Mouse (Mus musculus): Measurements from ENCODE around the gene Vmn1r236.

Vmn1r236 gene

GRCm38 (mm10) chr17:21282642-21283041 lies at the start of gene Vmn1r236:
Gene Vmn1r236 (plus strand): TSS chr17:21282942.
- in situ Hi-C loops (cut with MboI; ENCODE audit: low pct_unique_long_range_greater_than_20kb in 1 of 2, low sequenced_read_pairs in 2 of 2, unreplicated experiment in 1 of 2): no loop called here

GRCm38 (mm10) chr17:21256111-21256510 lies 26.6 kb upstream of the Vmn1r236 start, which contains the start of gene Vmn1r235:
Gene Vmn1r235 (plus strand): TSS chr17:21256411.
- in situ Hi-C loops (cut with MboI; ENCODE audit: low pct_unique_long_range_greater_than_20kb in 1 of 2, low sequenced_read_pairs in 2 of 2, unreplicated experiment in 1 of 2): loop anchor here in 1 of 2 experiments (25.0 kb wide), 1 partner anchor 306 kb away; the partner anchor contains the start of gene Zfp948

GRCm38 (mm10) chr17:21272103-21272502 lies 10.6 kb upstream of the Vmn1r236 start:
- in situ Hi-C loops (cut with MboI; ENCODE audit: low pct_unique_long_range_greater_than_20kb in 1 of 2, low sequenced_read_pairs in 2 of 2, unreplicated experiment in 1 of 2): loop anchor here (5.0 to 25.0 kb wide), 3 partner anchors 145 to 290 kb away; partner anchors contain the start of genes Zfp54 (in 1 of the 2) and Zfp948 (in 1 of the 2)

GRCm38 (mm10) chr17:21284395-21284794 lies 1.7 kb downstream of the Vmn1r236 start:
- in situ Hi-C loops (cut with MboI; ENCODE audit: low pct_unique_long_range_greater_than_20kb in 1 of 2, low sequenced_read_pairs in 2 of 2, unreplicated experiment in 1 of 2): no loop called here

- in situ Hi-C loops (cut with MboI; ENCODE audit: low pct_unique_long_range_greater_than_20kb in 1 of 2, low sequenced_read_pairs in 2 of 2, unreplicated experiment in 1 of 2): no loop called here
These were observed 7.0 kb downstream of the Vmn1r236 start for GRCm38 (mm10) chr17:21289695-21290094.

GRCm38 (mm10) chr17:21311565-21311964 lies 28.8 kb downstream of the Vmn1r236 start, which contains the start of gene Vmn1r237:
Gene Vmn1r237 (plus strand): TSS chr17:21311865.
- in situ Hi-C loops (cut with MboI; ENCODE audit: low pct_unique_long_range_greater_than_20kb in 1 of 2, low sequenced_read_pairs in 2 of 2, unreplicated experiment in 1 of 2): no loop called here
